Mouse (Mus musculus) limb, embryonic 14.5 days (tissue): ENCODE results near the gene Csnk2b. TPM values are rescaled to one million over a fixed set of nuclear protein-coding genes. Genes with fewer than 3 reads are reported as not detected.

Source experiments
- ATAC-seq: fragments of 200-750 bp; cut with Nextera tagmentation; 2 replicates; pipeline ENCODE4 v1.8.0; 2017; ENCODE audit warnings: low read depth, moderate number of reproducible peaks, moderate TSS enrichment; ENCODE audit not compliant: low FRiP score
- DNase-seq: peaks from one replicate; pipeline ENCODE4 v3.0.0-alpha.2; 2015; ENCODE audit warnings: low spot score
- H3K27ac ChIP-seq: fragments of 300-500 bp; sonication (generic); replicated peaks from 2 replicates; pipeline ENCODE4 v1.5.1; 2014; ENCODE audit warnings: low read depth, mild to moderate bottlenecking, low read length, moderate library complexity, mixed read lengths
- H3K27me3 ChIP-seq: fragments of 300-500 bp; sonication (generic); 2 replicates; pipeline ENCODE4 v1.6.1; 2014; ENCODE audit warnings: low read length, mixed read lengths; ENCODE audit not compliant: control insufficient read depth, insufficient read depth
- H3K36me3 ChIP-seq: fragments of 300-500 bp; sonication (generic); 2 replicates; pipeline ENCODE4 v1.6.1; 2014; ENCODE audit warnings: mild to moderate bottlenecking, low read length, moderate library complexity, mixed read lengths; ENCODE audit not compliant: control insufficient read depth, insufficient read depth
- H3K4me1 ChIP-seq: fragments of 300-500 bp; sonication (generic); 2 replicates; pipeline ENCODE4 v1.6.1; 2014; ENCODE audit warnings: antibody characterized with exemption, low read length, mixed read lengths; ENCODE audit not compliant: control insufficient read depth, insufficient read depth
- H3K4me2 ChIP-seq: fragments of 300-500 bp; sonication (generic); replicated peaks from 2 replicates; pipeline ENCODE4 v1.6.1; 2014; ENCODE audit warnings: low read depth, mild to moderate bottlenecking, low read length, moderate library complexity; ENCODE audit not compliant: severe bottlenecking
- H3K4me3 ChIP-seq: fragments of 300-500 bp; sonication (generic); replicated peaks from 2 replicates; pipeline ENCODE4 v1.5.1; 2014; ENCODE audit warnings: low read length
- H3K9ac ChIP-seq: fragments of 300-500 bp; sonication (generic); 2 replicates; pipeline ENCODE4 v1.6.1; 2014; ENCODE audit warnings: mild to moderate bottlenecking, low read depth, low read length, moderate library complexity; ENCODE audit not compliant: severe bottlenecking
- H3K9me3 ChIP-seq: fragments of 300-500 bp; sonication (generic); 2 replicates; pipeline ENCODE4 v1.6.1; 2016; ENCODE audit warnings: low read length; ENCODE audit not compliant: control insufficient read depth
- POLR2A ChIP-seq: fragments of 200-500 bp; IDR thresholded peaks from 2 replicates; pipeline ENCODE4 v1.8.0; 2012; ENCODE audit warnings: inconsistent platforms, mild to moderate bottlenecking, moderate library complexity, borderline replicate concordance; ENCODE audit not compliant: insufficient read depth, insufficient read length; ENCODE audit errors: extremely low read depth
- WGBS: fragments of 180-500 bp; shearing (Covaris S2); extraction: QIAGEN DNeasy Blood & Tissue Kit; methylation state at CpG from one replicate; pipeline ENCODE4 v1.1.7; 2014; 5-methylcytosine and 5-hydroxymethylcytosine counted together
- polyA plus RNA-seq, 2 experiments: library from polyadenylated mRNA; depleted of rRNA in 1 of 2; stranded (reverse) in 1 of 2; unstranded in 1 of 2; fragments of >200 nt; fragmentation: Nextera tagmentation in 1 of 2; extraction: Ambion mirVana in 1 of 2; gene quantifications; 2 replicates each; pipeline versions ENCODE4 v1.2.1 to v1.2.3; 2012 to 2014

Gene Csnk2b
- polyA plus RNA-seq, 2 experiments = 181 to 308 TPM

DNA sequence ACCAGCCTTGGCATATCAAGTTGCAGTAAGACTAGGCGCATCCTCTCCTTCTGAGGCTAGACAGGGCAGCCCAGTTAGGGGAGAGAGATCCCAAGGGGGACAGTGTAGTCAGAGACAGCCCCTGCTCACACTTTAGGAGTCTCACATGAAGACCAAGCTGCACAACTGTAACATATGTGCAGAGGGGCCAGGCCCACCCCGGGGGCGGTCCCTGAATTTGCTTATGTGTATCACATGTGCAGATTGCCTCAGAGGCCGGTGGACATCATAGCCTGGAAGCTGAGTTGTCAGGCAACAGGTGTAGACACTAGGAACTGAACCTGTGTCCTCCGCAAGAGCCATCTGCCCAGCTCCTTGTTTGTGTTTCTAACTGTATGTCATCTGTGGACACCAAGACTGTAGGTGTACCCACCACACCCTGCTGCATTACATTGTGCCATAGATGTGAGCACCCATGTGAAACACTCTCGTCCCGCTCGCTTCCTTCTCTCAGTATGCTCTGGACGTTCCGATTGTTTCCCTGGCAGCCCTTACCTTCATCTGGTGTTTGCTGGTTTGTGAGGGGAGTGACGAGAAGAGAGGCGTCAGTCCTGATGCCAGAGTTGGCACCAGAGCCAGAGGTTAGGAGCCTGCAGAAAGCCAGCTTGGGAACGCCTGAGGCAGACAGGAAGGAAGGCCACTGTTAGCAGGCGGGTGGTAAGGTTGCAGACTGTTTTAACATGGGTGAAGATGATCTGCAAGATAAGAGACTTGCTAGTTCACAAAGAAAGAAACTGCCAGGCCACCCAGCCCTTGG lies 29.3 kb downstream of the Csnk2b start:
- Histone ChIP-seq H3K4me1 (peaks cover 9% of the 10 kb centered on the region), H3K27me3 (no peaks in the 10 kb centered on the region), H3K27ac (no peak overlapping the region), H3K4me2 (no peak overlapping the region), H3K9me3 (no peaks in the 10 kb centered on the region), H3K4me3 (no peak overlapping the region), H3K36me3 (peaks cover 67% of the 10 kb centered on the region), H3K9ac (no peak overlapping the region)
- no peak for TF ChIP-seq POLR2A
- ATAC-seq = no peak
- 88% methylated on average over 14 of the region's 14 CpGs for WGBS
- no peak for DNase-seq

DNA sequence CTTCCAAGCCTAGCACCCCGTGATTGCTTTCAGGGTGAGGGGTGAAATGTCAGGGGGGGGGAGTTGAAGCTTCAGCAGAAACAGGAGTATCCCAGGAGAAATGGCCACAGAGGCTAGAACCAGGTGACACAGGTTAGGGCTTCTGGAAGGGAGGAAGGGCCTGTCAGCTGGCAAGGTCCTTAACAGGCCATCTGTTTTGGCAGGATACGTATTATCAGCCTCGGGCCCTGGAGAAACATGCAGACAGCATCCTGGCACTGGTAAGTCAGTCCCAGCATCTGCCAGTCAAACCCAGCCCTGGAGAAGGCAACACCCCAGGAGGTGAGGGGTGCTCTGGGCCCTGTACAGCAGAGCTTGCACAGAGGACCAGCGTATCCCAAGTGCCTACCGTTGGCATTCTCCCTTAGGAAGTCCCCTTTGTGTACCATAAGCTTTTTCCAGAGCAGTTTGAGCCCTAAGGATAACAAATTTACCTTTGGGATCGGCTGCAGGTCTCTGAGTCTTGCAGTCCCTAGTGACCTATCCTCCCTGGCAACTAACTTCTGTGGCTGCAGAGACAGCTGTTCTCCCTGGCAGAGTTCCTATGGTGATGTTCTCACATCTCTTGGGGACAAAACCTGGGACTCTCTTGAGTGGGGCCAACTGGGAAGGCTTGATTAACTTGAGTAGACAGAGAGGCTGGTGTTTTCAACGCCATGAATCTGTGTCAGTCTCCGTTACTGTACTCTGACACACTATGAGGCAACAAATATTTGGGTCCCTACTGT lies 31.5 kb downstream of the Csnk2b start:
- peaks cover 46% of the 10 kb centered on the region for H3K36me3 ChIP-seq
- H3K27ac ChIP-seq = peak overlapping the region; percentile 97; the same call in 1 of the 2 replicates
- no peak for DNase-seq
- 59% methylated on average over 8 of the region's 8 CpGs for WGBS
- peak overlapping the region; percentile 69 for H3K4me3 ChIP-seq
- no peaks in the 10 kb centered on the region for H3K27me3 ChIP-seq
- H3K4me1 ChIP-seq = peaks cover 9% of the 10 kb centered on the region
- TF ChIP-seq POLR2A = no peak
- H3K9me3 ChIP-seq = no peaks in the 10 kb centered on the region
- peak overlapping the region; percentile 92 for H3K9ac ChIP-seq
- peak overlapping the region; percentile 64 for H3K4me2 ChIP-seq
- no peak for ATAC-seq

DNA sequence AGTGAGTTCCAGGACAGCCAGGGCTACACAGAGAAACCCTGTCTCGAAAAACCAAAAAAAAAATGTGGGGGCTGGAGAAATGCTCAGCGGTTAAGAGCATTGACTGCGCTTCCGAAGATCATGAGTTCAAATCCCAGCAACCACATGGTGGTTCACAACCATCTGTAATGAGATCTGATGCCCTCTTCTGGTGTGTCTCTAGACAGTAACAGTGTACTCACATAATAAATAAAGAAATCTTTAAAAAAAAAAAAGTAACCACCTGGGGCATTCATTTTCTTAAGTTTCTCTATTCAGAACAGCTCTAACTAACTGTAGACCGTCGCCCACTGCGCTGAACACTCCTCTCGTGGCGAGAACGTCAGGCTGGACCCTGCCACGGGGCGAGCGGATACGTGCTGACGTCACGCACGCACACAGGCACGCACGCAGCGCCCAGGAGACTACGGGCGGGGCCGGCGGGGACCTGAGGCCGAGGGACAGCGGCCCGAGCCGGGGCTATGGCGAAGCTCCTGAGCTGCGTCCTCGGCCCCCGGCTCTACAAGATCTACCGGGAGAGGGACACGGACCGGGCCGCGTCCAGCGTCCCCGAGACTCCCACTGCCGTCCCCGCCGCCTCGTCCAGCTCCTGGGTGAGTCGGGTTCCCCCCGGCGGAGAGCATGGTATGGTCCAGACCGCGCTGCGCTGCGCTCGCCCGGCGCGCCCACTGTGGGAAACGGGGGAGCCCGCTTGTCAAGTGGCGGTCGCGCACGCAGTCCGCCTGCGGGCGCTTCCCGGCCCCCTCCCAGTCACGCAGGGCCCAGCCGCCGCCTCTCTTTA lies 32.8 kb downstream of the Csnk2b start, which contains the start of gene Abhd16a:
Gene Abhd16a (plus strand): TSS at position 439 of the 820 bp plus-strand sequence.
- Histone ChIP-seq H3K27ac (peak within 1 kb of the TSS; percentile 97), H3K4me3 (peak within 1 kb of the TSS; percentile 69), H3K27me3 (no peaks in the 10 kb centered on the region), H3K9me3 (no peaks in the 10 kb centered on the region), H3K9ac (peak within 1 kb of the TSS; percentile 92), H3K4me1 (peaks cover 9% of the 10 kb centered on the region), H3K4me2 (peak within 1 kb of the TSS; percentile 64), H3K36me3 (peaks cover 33% of the 10 kb centered on the region)
- WGBS = 3% methylated on average over 62 of the region's 67 CpGs
- ATAC-seq (peak; percentile 98), DNase-seq (peak; percentile 91)
- TF ChIP-seq POLR2A = no peak

DNA sequence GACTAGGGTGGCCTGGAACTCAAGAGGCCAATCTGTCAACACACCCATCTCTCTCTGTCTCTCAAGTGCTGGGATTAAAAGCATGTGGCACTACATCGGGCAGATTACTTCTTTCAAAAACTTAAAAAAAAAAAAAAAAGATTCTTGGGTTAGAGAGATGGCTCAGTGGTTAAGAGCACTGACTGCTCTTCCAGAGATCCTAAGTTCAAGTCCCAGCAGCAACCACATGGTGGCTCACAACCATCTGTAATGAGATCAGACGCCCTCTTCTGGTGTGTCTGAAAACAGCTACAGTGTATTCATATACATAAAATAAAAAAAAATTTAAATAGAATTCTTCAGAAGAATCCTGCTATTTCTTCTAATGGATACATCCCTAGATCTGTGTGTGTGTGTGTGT lies 33.7 kb downstream of the Csnk2b start:
- no peak overlapping the region for H3K9ac ChIP-seq
- WGBS = 48% methylated on average over 2 of the region's 2 CpGs
- no peak overlapping the region for H3K4me3 ChIP-seq
- ATAC-seq = no peak
- no peak for DNase-seq
- no peaks in the 10 kb centered on the region for H3K27me3 ChIP-seq
- peaks cover 25% of the 10 kb centered on the region for H3K36me3 ChIP-seq
- peaks cover 9% of the 10 kb centered on the region for H3K4me1 ChIP-seq
- no peak for TF ChIP-seq POLR2A
- no peak overlapping the region for H3K4me2 ChIP-seq
- no peak overlapping the region for H3K27ac ChIP-seq
- H3K9me3 ChIP-seq = no peaks in the 10 kb centered on the region
